Mouse (Mus musculus): Measurements from ENCODE around the gene Tff3. TPM values are rescaled to one million over a fixed set of nuclear protein-coding genes. Genes with fewer than 3 reads are reported as not detected.

The Tff3 gene
- polyA plus RNA-seq, 1 experiment from 2014 or later = not detected

- no peak overlapping the region for H3K4me2 ChIP-seq (ENCODE audit: low read depth, low read length)
- no peak overlapping the region for H3K9ac ChIP-seq (replicated peaks; ENCODE audit: low read length)
- DNase-seq (ENCODE audit: low spot score) = no peak
- no peaks in the 10 kb centered on the region for H3K9me3 ChIP-seq (replicated peaks; ENCODE audit: control insufficient read depth, low read length)
- no peak for ATAC-seq (replicated peaks; ENCODE audit: insufficient number of reproducible peaks, low FRiP score, low TSS enrichment, low read depth)
- WGBS = 81% methylated on average over 8 of the region's 8 CpGs
- H3K36me3 ChIP-seq (replicated peaks; ENCODE audit: control insufficient read depth, insufficient read depth, low read depth, low read length) = no peaks in the 10 kb centered on the region
- H3K27me3 ChIP-seq (ENCODE audit: control insufficient read depth, insufficient read depth, low read length) = no peaks in the 10 kb centered on the region
- H3K4me3 ChIP-seq (ENCODE audit: low read depth, low read length) = no peak overlapping the region
- H3K27ac ChIP-seq (replicated peaks; ENCODE audit: low read depth, low read length) = no peak overlapping the region
- H3K4me1 ChIP-seq (ENCODE audit: control insufficient read depth, insufficient read depth, low read length) = no peaks in the 10 kb centered on the region
Observed at GRCm38 (mm10) chr17:31153785-31154184, 24.3 kb upstream of the Tff3 start.

GRCm38 (mm10) chr17:31152966-31153499 is 23.6 kb upstream of the Tff3 start:
- DNase-seq (ENCODE audit: low spot score) (no peak), ATAC-seq (replicated peaks; ENCODE audit: insufficient number of reproducible peaks, low FRiP score, low TSS enrichment, low read depth) (no peak)
- Histone ChIP-seq H3K27me3 (ENCODE audit: control insufficient read depth, insufficient read depth, low read length) (no peaks in the 10 kb centered on the region), H3K9ac (replicated peaks; ENCODE audit: low read length) (no peak overlapping the region), H3K36me3 (replicated peaks; ENCODE audit: control insufficient read depth, insufficient read depth, low read depth, low read length) (no peaks in the 10 kb centered on the region), H3K27ac (replicated peaks; ENCODE audit: low read depth, low read length) (no peak overlapping the region), H3K9me3 (replicated peaks; ENCODE audit: control insufficient read depth, low read length) (no peaks in the 10 kb centered on the region), H3K4me1 (ENCODE audit: control insufficient read depth, insufficient read depth, low read length) (no peaks in the 10 kb centered on the region), H3K4me3 (ENCODE audit: low read depth, low read length) (no peak overlapping the region), H3K4me2 (ENCODE audit: low read depth, low read length) (no peak overlapping the region)
- 83% methylated on average over 9 of the region's 9 CpGs for WGBS

- DNase-seq (ENCODE audit: low spot score) (no peak), ATAC-seq (replicated peaks; ENCODE audit: insufficient number of reproducible peaks, low FRiP score, low TSS enrichment, low read depth) (no peak)
- WGBS = 65% methylated on average over 5 of the region's 5 CpGs
- Histone ChIP-seq H3K4me3 (ENCODE audit: low read depth, low read length) (no peak overlapping the region), H3K4me1 (ENCODE audit: control insufficient read depth, insufficient read depth, low read length) (no peaks in the 10 kb centered on the region), H3K36me3 (replicated peaks; ENCODE audit: control insufficient read depth, insufficient read depth, low read depth, low read length) (no peaks in the 10 kb centered on the region), H3K27me3 (ENCODE audit: control insufficient read depth, insufficient read depth, low read length) (no peaks in the 10 kb centered on the region), H3K9me3 (replicated peaks; ENCODE audit: control insufficient read depth, low read length) (no peaks in the 10 kb centered on the region), H3K27ac (replicated peaks; ENCODE audit: low read depth, low read length) (no peak overlapping the region), H3K4me2 (ENCODE audit: low read depth, low read length) (no peak overlapping the region), H3K9ac (replicated peaks; ENCODE audit: low read length) (no peak overlapping the region)
Observed at GRCm38 (mm10) chr17:31152512-31152911, 23.1 kb upstream of the Tff3 start.

DNA sequence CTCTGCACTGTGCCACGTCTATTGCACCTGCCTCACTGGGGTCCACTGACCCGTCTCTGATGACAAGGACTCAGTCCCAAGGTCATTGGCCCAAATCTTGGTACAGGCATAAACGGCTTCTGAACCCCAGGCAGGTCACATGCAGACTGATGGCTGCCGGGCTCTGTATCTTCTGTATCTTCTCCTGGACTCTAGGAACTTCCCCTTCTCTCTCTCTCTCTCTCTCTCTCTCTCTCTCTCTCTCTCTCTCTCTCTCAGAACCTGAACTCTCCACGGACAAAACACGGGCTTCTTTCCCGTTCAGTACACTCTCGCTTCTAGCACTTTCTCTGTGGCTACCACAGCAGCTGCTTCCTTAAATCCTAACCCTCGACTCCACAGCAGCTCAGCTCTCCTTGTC is 16.6 kb upstream of the Tff3 start:
- Histone ChIP-seq H3K4me2 (ENCODE audit: low read depth, low read length) (no peak overlapping the region), H3K9me3 (replicated peaks; ENCODE audit: control insufficient read depth, low read length) (no peaks in the 10 kb centered on the region), H3K4me3 (ENCODE audit: low read depth, low read length) (no peak overlapping the region), H3K9ac (replicated peaks; ENCODE audit: low read length) (no peak overlapping the region), H3K36me3 (replicated peaks; ENCODE audit: control insufficient read depth, insufficient read depth, low read depth, low read length) (no peaks in the 10 kb centered on the region), H3K4me1 (ENCODE audit: control insufficient read depth, insufficient read depth, low read length) (no peaks in the 10 kb centered on the region), H3K27ac (replicated peaks; ENCODE audit: low read depth, low read length) (no peak overlapping the region), H3K27me3 (ENCODE audit: control insufficient read depth, insufficient read depth, low read length) (no peaks in the 10 kb centered on the region)
- ATAC-seq (replicated peaks; ENCODE audit: insufficient number of reproducible peaks, low FRiP score, low TSS enrichment, low read depth) (no peak), DNase-seq (ENCODE audit: low spot score) (no peak)
- 82% methylated on average over 9 of the region's 9 CpGs for WGBS

DNA sequence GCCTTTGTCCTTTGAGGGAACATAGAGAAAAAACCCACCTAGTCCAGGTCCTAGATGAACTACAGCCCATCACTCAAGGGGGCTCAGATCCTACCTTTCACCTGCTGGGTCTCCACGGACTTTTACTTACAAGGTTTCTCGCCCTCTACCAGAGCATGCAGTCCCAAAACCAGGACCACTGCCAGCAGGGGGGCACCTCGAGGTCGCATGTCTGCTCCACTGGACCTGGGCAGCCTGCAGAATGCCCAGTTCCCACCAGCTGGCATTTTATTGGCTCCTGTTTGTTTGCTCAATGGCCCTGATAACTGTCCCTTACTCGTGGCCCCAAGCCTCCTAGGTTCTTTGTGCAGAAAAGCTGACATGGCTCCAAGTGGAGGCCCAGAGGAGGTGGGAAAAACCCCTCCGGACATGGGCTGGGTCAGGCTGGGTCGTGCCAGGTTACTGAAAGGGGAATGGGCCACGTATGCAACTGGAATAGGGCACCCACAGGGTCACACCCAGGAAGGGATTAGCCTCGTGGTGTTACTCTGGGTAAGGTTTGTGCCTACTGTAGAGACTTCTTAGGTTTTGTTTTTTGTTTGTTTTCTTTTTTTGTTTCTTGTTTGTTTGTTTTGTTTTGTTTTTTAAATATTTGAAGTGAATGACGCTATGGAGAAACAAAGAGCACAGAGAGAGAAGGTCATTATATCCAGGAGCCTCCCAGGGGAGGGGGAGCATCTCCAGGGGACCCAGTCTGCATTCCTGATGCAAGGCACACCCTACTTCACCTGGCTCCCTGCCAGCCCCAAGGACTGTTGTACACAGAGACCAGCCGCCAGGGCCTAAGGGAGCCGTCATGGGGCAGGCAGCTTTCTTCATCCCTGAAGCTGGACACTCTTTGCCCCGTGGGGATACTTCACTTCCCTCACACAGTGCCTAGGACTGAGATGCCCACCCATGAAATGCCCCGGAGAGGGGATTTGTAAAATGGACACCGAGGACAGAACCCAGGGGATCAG is 14.9 kb upstream of the Tff3 start, which contains the start of gene Tff2:
TSS of gene Tff2 (minus strand) at position 243 of the 998 bp plus-strand sequence.
- H3K36me3 ChIP-seq (replicated peaks; ENCODE audit: control insufficient read depth, insufficient read depth, low read depth, low read length) = no peaks in the 10 kb centered on the region
- no peak within 1 kb of the TSS for H3K27ac ChIP-seq (replicated peaks; ENCODE audit: low read depth, low read length)
- 73% methylated on average over 15 of the region's 15 CpGs for WGBS
- no peaks in the 10 kb centered on the region for H3K4me1 ChIP-seq (ENCODE audit: control insufficient read depth, insufficient read depth, low read length)
- DNase-seq (ENCODE audit: low spot score) (no peak), ATAC-seq (replicated peaks; ENCODE audit: insufficient number of reproducible peaks, low FRiP score, low TSS enrichment, low read depth) (no peak)
- no peaks in the 10 kb centered on the region for H3K9me3 ChIP-seq (replicated peaks; ENCODE audit: control insufficient read depth, low read length)
- H3K9ac ChIP-seq (replicated peaks; ENCODE audit: low read length) = no peak within 1 kb of the TSS
- no peaks in the 10 kb centered on the region for H3K27me3 ChIP-seq (ENCODE audit: control insufficient read depth, insufficient read depth, low read length)
- H3K4me3 ChIP-seq (ENCODE audit: low read depth, low read length) = no peak within 1 kb of the TSS
- H3K4me2 ChIP-seq (ENCODE audit: low read depth, low read length) = no peak within 1 kb of the TSS

DNA sequence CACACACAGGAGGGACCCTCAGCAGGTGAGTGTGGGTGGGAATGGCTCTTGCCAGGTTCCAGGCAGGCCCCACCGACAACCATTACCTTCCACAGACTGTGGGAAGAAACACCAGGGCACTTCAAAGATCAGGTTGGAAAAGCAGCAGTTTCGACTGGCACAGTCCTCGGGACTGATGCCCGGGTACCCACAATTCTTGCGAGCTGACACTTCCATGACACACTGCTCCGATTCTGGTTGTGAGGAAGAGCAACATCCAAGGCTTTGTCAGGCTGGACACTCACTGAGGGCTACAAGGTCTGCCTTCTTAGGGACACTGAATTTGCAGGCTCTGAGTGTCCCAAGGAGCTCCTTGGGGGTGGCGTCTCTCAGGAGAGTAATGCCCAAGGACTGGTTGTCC is 12.7 kb upstream of the Tff3 start:
- no peaks in the 10 kb centered on the region for H3K4me1 ChIP-seq (ENCODE audit: control insufficient read depth, insufficient read depth, low read length)
- WGBS = 88% methylated on average over 7 of the region's 7 CpGs
- H3K4me3 ChIP-seq (ENCODE audit: low read depth, low read length) = no peak overlapping the region
- no peaks in the 10 kb centered on the region for H3K9me3 ChIP-seq (replicated peaks; ENCODE audit: control insufficient read depth, low read length)
- H3K36me3 ChIP-seq (replicated peaks; ENCODE audit: control insufficient read depth, insufficient read depth, low read depth, low read length) = no peaks in the 10 kb centered on the region
- no peaks in the 10 kb centered on the region for H3K27me3 ChIP-seq (ENCODE audit: control insufficient read depth, insufficient read depth, low read length)
- no peak overlapping the region for H3K9ac ChIP-seq (replicated peaks; ENCODE audit: low read length)
- H3K4me2 ChIP-seq (ENCODE audit: low read depth, low read length) = no peak overlapping the region
- DNase-seq (ENCODE audit: low spot score) = no peak
- no peak for ATAC-seq (replicated peaks; ENCODE audit: insufficient number of reproducible peaks, low FRiP score, low TSS enrichment, low read depth)
- no peak overlapping the region for H3K27ac ChIP-seq (replicated peaks; ENCODE audit: low read depth, low read length)

GRCm38 (mm10) chr17:31138398-31138797 is 9.0 kb upstream of the Tff3 start:
- WGBS = 19% methylated on average over 5 of the region's 5 CpGs
- no peaks in the 10 kb centered on the region for H3K36me3 ChIP-seq (replicated peaks; ENCODE audit: control insufficient read depth, insufficient read depth, low read depth, low read length)

GRCm38 (mm10) chr17:31136821-31137220 is 7.4 kb upstream of the Tff3 start:
- Histone ChIP-seq H3K9ac (replicated peaks; ENCODE audit: low read length) (no peak overlapping the region), H3K4me3 (ENCODE audit: low read depth, low read length) (no peak overlapping the region), H3K27me3 (ENCODE audit: control insufficient read depth, insufficient read depth, low read length) (no peaks in the 10 kb centered on the region), H3K36me3 (replicated peaks; ENCODE audit: control insufficient read depth, insufficient read depth, low read depth, low read length) (no peaks in the 10 kb centered on the region), H3K27ac (replicated peaks; ENCODE audit: low read depth, low read length) (no peak overlapping the region), H3K4me1 (ENCODE audit: control insufficient read depth, insufficient read depth, low read length) (no peaks in the 10 kb centered on the region), H3K4me2 (ENCODE audit: low read depth, low read length) (no peak overlapping the region), H3K9me3 (replicated peaks; ENCODE audit: control insufficient read depth, low read length) (no peaks in the 10 kb centered on the region)
- WGBS = 82% methylated on average over 1 of the region's 1 CpGs
- DNase-seq (ENCODE audit: low spot score) = no peak
- ATAC-seq (replicated peaks; ENCODE audit: insufficient number of reproducible peaks, low FRiP score, low TSS enrichment, low read depth) = no peak

More at GRCm38 (mm10) chr17:31138398-31138797, 9.0 kb upstream of the Tff3 start:
- Histone ChIP-seq H3K4me1 (ENCODE audit: control insufficient read depth, insufficient read depth, low read length) (no peaks in the 10 kb centered on the region), H3K9ac (replicated peaks; ENCODE audit: low read length) (no peak overlapping the region), H3K27me3 (ENCODE audit: control insufficient read depth, insufficient read depth, low read length) (no peaks in the 10 kb centered on the region), H3K4me2 (ENCODE audit: low read depth, low read length) (no peak overlapping the region), H3K9me3 (replicated peaks; ENCODE audit: control insufficient read depth, low read length) (no peaks in the 10 kb centered on the region), H3K4me3 (ENCODE audit: low read depth, low read length) (no peak overlapping the region), H3K27ac (replicated peaks; ENCODE audit: low read depth, low read length) (no peak overlapping the region)
- DNase-seq (ENCODE audit: low spot score) (peak; percentile 79), ATAC-seq (replicated peaks; ENCODE audit: insufficient number of reproducible peaks, low FRiP score, low TSS enrichment, low read depth) (no peak)

Data from embryonic facial prominence, embryonic 11.5 days (tissue).